Mouse (Mus musculus) macrophage (primary cell): ENCODE results near the gene Slc25a33. TPM values are rescaled to one million over a fixed set of nuclear protein-coding genes. Genes with fewer than 3 reads are reported as not detected.

Experiments
- H3K27ac ChIP-seq: fragments of 350-480 bp; formaldehyde crosslinking; 2 replicates; pipeline ENCODE4 v1.9.0; 2021
- H3K36me3 ChIP-seq: fragments of 350-480 bp; formaldehyde crosslinking; 2 replicates; pipeline ENCODE4 v1.9.0; 2021; ENCODE audit errors: inconsistent target
- H3K4me3 ChIP-seq: fragments of 350-480 bp; formaldehyde crosslinking; 2 replicates; pipeline ENCODE4 v1.9.0; 2021; ENCODE audit errors: inconsistent target
- H3K79me2 ChIP-seq: fragments of 350-480 bp; formaldehyde crosslinking; 2 replicates; pipeline ENCODE4 v1.9.0; 2021; ENCODE audit errors: inconsistent target
- WGBS: methylation state at CpG from one replicate; pipeline ENCODE4 v1.1.7; 2026; ENCODE audit warnings: inconsistent platforms; ENCODE audit not compliant: missing documents; 5-methylcytosine and 5-hydroxymethylcytosine counted together
- polyA plus RNA-seq: library from polyadenylated mRNA; stranded (reverse); fragments of 250-400 nt; gene quantifications from 3 replicates; pipeline ENCODE4 v1.2.4, GENCODE M21; 2018; ENCODE audit warnings: inconsistent platforms

Gene Slc25a33
- polyA plus RNA-seq, 1 experiment from 2014 or later: 1.5 TPM

GRCm38 (mm10) chr4:149789421-149790194 lies 15.5 kb upstream of the Slc25a33 start:
- 91% methylated on average over 13 of the region's 13 CpGs for WGBS
- no peaks in the 10 kb centered on the region for H3K79me2 ChIP-seq
- no peak overlapping the region for H3K4me3 ChIP-seq
- H3K36me3 ChIP-seq: no peaks in the 10 kb centered on the region
- H3K27ac ChIP-seq: 0 out of 2 replicates have a peak overlapping the region, but pooled peaks have one; percentile 1

GRCm38 (mm10) chr4:149784901-149785300 lies 10.8 kb upstream of the Slc25a33 start:
- Histone ChIP-seq H3K4me3 (no peak overlapping the region), H3K79me2 (no peaks in the 10 kb centered on the region), H3K27ac (no peak overlapping the region), H3K36me3 (no peaks in the 10 kb centered on the region)
- 97% methylated on average over 5 of the region's 5 CpGs for WGBS

- H3K36me3 ChIP-seq: no peaks in the 10 kb centered on the region
- WGBS: 97% methylated on average over 9 of the region's 9 CpGs
- H3K79me2 ChIP-seq: no peaks in the 10 kb centered on the region
- no peak overlapping the region for H3K27ac ChIP-seq
- no peak overlapping the region for H3K4me3 ChIP-seq
Observed at GRCm38 (mm10) chr4:149784371-149784770, 10.3 kb upstream of the Slc25a33 start.

- 96% methylated on average over 8 of the region's 8 CpGs for WGBS
- Histone ChIP-seq H3K27ac (no peak overlapping the region), H3K4me3 (no peak overlapping the region), H3K79me2 (no peaks in the 10 kb centered on the region), H3K36me3 (no peaks in the 10 kb centered on the region)
Observed at GRCm38 (mm10) chr4:149782975-149783374, 8.9 kb upstream of the Slc25a33 start.

- WGBS: 8% methylated on average over 13 of the region's 13 CpGs
- Histone ChIP-seq H3K79me2 (no peaks in the 10 kb centered on the region), H3K36me3 (no peaks in the 10 kb centered on the region), H3K4me3 (no peak overlapping the region), H3K27ac (peak overlapping the region; percentile 41)
Observed at GRCm38 (mm10) chr4:149780565-149781356, 6.7 kb upstream of the Slc25a33 start.

DNA sequence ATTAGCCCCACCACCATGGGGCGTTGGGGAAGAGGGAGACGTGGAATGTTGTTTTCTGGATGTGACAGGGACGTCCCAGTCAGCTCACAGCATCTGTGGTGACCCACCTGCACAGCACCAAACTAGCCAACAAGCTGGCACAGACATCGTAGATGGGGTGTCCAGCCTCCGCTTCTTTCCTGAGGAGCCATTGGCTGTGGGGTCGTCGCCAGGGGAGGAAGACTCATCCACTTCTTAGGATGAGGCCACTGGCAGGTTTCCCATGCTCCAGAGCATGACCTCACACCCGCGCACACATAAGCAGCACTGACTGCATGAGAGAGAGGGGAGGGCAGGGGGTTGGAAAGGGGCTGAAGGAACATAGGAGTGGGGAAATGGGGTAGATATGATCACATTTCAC lies 5.9 kb upstream of the Slc25a33 start:
- Histone ChIP-seq H3K79me2 (no peaks in the 10 kb centered on the region), H3K27ac (peak overlapping the region; percentile 5; the same call in 1 of the 2 replicates), H3K36me3 (no peaks in the 10 kb centered on the region), H3K4me3 (no peak overlapping the region)
- 90% methylated on average over 9 of the region's 9 CpGs for WGBS

DNA sequence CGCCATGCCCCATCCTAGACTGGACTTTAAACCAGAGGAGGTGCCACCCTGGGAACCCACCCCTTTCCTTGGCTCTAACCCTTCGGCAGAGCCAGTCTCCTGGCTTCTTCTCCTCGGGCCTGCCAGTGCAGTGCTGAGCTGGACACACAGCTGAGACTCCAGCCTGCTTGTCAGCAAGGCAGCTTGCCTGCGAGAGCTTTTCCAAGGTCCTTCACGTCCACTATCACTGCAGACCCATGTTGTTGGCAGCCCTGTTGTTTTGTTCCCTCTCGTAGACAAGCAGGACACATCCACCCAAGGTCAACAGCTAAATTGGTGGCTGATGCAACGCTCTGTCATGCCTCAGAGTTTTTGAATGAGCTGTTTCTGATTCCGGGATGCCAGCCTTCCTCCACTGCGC lies 3.0 kb upstream of the Slc25a33 start:
- no peak overlapping the region for H3K27ac ChIP-seq
- WGBS: 91% methylated on average over 9 of the region's 9 CpGs
- no peak overlapping the region for H3K4me3 ChIP-seq
- H3K36me3 ChIP-seq: no peaks in the 10 kb centered on the region
- H3K79me2 ChIP-seq: peaks cover 2% of the 10 kb centered on the region; the same call in 1 of the 2 replicates

- no peak overlapping the region for H3K27ac ChIP-seq
- H3K36me3 ChIP-seq: no peaks in the 10 kb centered on the region
- 62% methylated on average over 8 of the region's 8 CpGs for whole genome bisulfite sequencing
- peaks cover 14% of the 10 kb centered on the region; the same call in 1 of the 2 replicates for H3K79me2 ChIP-seq
- H3K4me3 ChIP-seq: no peak overlapping the region
Observed at GRCm38 (mm10) chr4:149775760-149776362, 1.8 kb upstream of the Slc25a33 start.

- no peak overlapping the region for H3K4me3 ChIP-seq
- no peak overlapping the region for H3K27ac ChIP-seq
- WGBS: 89% methylated on average over 7 of the region's 7 CpGs
Observed at GRCm38 (mm10) chr4:149775330-149775729, 1.3 kb upstream of the Slc25a33 start.

GRCm38 (mm10) chr4:149773408-149774093 lies 526 bp downstream of the Slc25a33 start:
- Histone ChIP-seq H3K79me2 (peaks cover 33% of the 10 kb centered on the region; the same call in 1 of the 2 replicates), H3K36me3 (no peaks in the 10 kb centered on the region), H3K27ac (no peak overlapping the region), H3K4me3 (peak overlapping the region; percentile 20)
- under 1% methylated on average over 65 of the region's 65 CpGs for WGBS

More at GRCm38 (mm10) chr4:149775330-149775729, 1.3 kb upstream of the Slc25a33 start:
- peaks cover 19% of the 10 kb centered on the region; the same call in 1 of the 2 replicates for H3K79me2 ChIP-seq
- H3K36me3 ChIP-seq: no peaks in the 10 kb centered on the region

- Histone ChIP-seq H3K36me3 (no peaks in the 10 kb centered on the region), H3K27ac (no peak overlapping the region), H3K79me2 (peaks cover 36% of the 10 kb centered on the region; the same call in 1 of the 2 replicates), H3K4me3 (no peak overlapping the region)
- WGBS: 75% methylated on average over 2 of the region's 2 CpGs
Observed at GRCm38 (mm10) chr4:149772394-149772793, 1.7 kb downstream of the Slc25a33 start.

GRCm38 (mm10) chr4:149765201-149765600 lies 8.9 kb downstream of the Slc25a33 start:
- no peak overlapping the region for H3K4me3 ChIP-seq
- peaks cover 16% of the 10 kb centered on the region; the same call in 1 of the 2 replicates for H3K79me2 ChIP-seq
- no peak overlapping the region for H3K27ac ChIP-seq
- no peaks in the 10 kb centered on the region for H3K36me3 ChIP-seq
- WGBS: 90% methylated on average over 5 of the region's 5 CpGs

DNA sequence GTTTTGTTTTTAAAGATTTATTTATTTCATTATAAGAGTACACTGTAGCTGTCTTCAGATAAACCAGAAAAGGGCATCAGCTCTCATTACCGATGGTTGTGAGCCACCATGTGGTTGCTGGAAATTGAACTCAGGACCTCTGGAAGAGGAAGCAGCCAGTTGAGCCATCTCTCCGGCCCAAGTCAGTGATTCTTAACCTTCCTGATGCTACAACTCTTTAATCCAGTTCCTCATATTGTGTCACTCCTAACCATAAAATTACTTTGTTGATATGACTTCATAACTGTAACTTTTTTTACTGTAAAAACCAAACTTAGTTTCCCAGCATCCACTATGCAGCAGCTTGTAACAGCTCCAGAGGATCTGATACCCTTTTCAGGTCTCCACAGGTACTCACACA lies 10.7 kb downstream of the Slc25a33 start:
- Histone ChIP-seq H3K27ac (no peak overlapping the region), H3K36me3 (no peaks in the 10 kb centered on the region), H3K79me2 (peaks cover under 1% of the 10 kb centered on the region; the same call in 1 of the 2 replicates), H3K4me3 (no peak overlapping the region)
- 4% methylated on average over 2 of the region's 2 CpGs for WGBS

GRCm38 (mm10) chr4:149759517-149759916 lies 14.6 kb downstream of the Slc25a33 start:
- no peak overlapping the region for H3K4me3 ChIP-seq
- no peaks in the 10 kb centered on the region for H3K36me3 ChIP-seq
- no peak overlapping the region for H3K27ac ChIP-seq
- WGBS: 79% methylated on average over 5 of the region's 5 CpGs
- H3K79me2 ChIP-seq: no peaks in the 10 kb centered on the region
